15 mouse cellular contexts compared by ENCODE assay signal in the genomic region with DNA sequence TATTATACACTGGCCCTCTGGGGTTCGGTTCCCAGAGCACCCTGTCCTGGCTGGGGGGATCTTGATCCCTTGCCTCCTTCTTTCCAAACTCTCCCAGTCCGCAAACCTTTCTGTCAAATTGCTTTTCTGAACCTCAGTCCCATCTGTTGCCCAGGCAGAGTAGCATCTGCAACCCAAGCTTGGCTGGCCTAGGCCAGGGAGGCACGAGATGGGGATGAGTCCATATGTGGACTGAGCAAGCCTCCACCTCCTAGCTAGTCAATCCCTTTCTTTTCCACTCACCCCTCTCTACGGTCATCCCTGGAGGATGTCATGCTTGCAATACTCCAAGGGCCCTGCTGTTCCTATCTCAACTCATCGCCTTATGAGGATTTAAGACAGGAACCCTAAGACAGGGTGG. TPM values are rescaled to one million over a fixed set of nuclear protein-coding genes. Genes with fewer than 3 reads are reported as not detected.
A peak's percentile ranks its signal among the peaks of the same experiment; 100 is the strongest.
DNase-seq lines count a peak whose midpoint lies in the region; ATAC-seq and TF ChIP-seq lines count a peak whose summit lies in the region.
"Had no signal": no experiment of that assay in that cellular context is flagged by ENCODE, and none has a peak within 500 bp of the region (broad histone marks: within the 10 kb centered on the region; RNA-seq: fewer than 3 reads in every experiment).

No protein-coding gene starts in this region.

- peak overlapping the region; percentile 87 for H3K9ac ChIP-seq in lung, embryonic 16.5 days (ENCODE audit: low read length)
- peak overlapping the region; percentile 83 for H3K9ac ChIP-seq in intestine, postnatal 0 days (ENCODE audit: low read depth, low read length)
- no peak overlapping the region for H3K9ac ChIP-seq in stomach, embryonic 15.5 days
- H3K9ac ChIP-seq in midbrain, postnatal 0 days (replicated peaks; ENCODE audit: low read length, poor library complexity, severe bottlenecking), result no peak overlapping the region

- no peaks in the 10 kb centered on the region for H3K36me3 ChIP-seq in lung, embryonic 16.5 days (ENCODE audit: control insufficient read depth, insufficient read depth, low read length)
- no peaks in the 10 kb centered on the region for H3K36me3 ChIP-seq in intestine, postnatal 0 days (ENCODE audit: control insufficient read depth, insufficient read depth)
- H3K36me3 ChIP-seq in stomach, embryonic 15.5 days, result no peaks in the 10 kb centered on the region
- no peaks in the 10 kb centered on the region for H3K36me3 ChIP-seq in midbrain, postnatal 0 days (ENCODE audit: insufficient read depth, low read length)

- TF ChIP-seq CTCF in intestine, postnatal 0 days (IDR thresholded peaks at IDR 0.05; ENCODE audit: low read depth), result no peak
- TF ChIP-seq CTCF in layer of hippocampus, adult 2 months (conservative IDR thresholded peaks at IDR 0.05), result no peak
- no peak for TF ChIP-seq CTCF in midbrain, postnatal 0 days (IDR thresholded peaks at IDR 0.05)

- WGBS in lung, embryonic 16.5 days, result 84% methylated on average over 5 of the region's 5 CpGs
- WGBS in intestine, postnatal 0 days, result 78% methylated on average over 5 of the region's 5 CpGs
- WGBS in stomach, embryonic 15.5 days, result 80% methylated on average over 5 of the region's 5 CpGs
- WGBS in midbrain, postnatal 0 days, result 83% methylated on average over 5 of the region's 5 CpGs

- peak overlapping the region; percentile 80 for H3K4me2 ChIP-seq in lung, embryonic 16.5 days (ENCODE audit: low read depth, low read length)
- H3K4me2 ChIP-seq in intestine, postnatal 0 days (replicated peaks; ENCODE audit: low read depth), result peak overlapping the region; percentile 83
- H3K4me2 ChIP-seq in stomach, embryonic 15.5 days, result peak overlapping the region; percentile 85
- H3K4me2 ChIP-seq in midbrain, postnatal 0 days (ENCODE audit: low read depth, low read length, poor library complexity, severe bottlenecking), result no peak overlapping the region

- intact Hi-C loops in heart, postnatal 10 days (cut with DNase I), result loop anchor here (1.0 kb wide), 1 partner anchor 38 kb away; no protein-coding TSS in a partner anchor

- peak overlapping the region; percentile 78 for H3K4me3 ChIP-seq in lung, embryonic 16.5 days (ENCODE audit: low read length)
- peak overlapping the region; percentile 68 for H3K4me3 ChIP-seq in intestine, postnatal 0 days (ENCODE audit: low read depth, low read length)
- H3K4me3 ChIP-seq in stomach, embryonic 15.5 days (replicated peaks), result peak overlapping the region; percentile 70
- no peak overlapping the region for H3K4me3 ChIP-seq in layer of hippocampus, adult 2 months
- no peak overlapping the region for H3K4me3 ChIP-seq in midbrain, postnatal 0 days (ENCODE audit: low read depth, low read length)

- no peaks in the 10 kb centered on the region for H3K9me3 ChIP-seq in lung, embryonic 16.5 days (ENCODE audit: control insufficient read depth, low read length)
- no peaks in the 10 kb centered on the region for H3K9me3 ChIP-seq in intestine, postnatal 0 days (ENCODE audit: control insufficient read depth)
- H3K9me3 ChIP-seq in stomach, embryonic 15.5 days, result no peaks in the 10 kb centered on the region
- H3K9me3 ChIP-seq in midbrain, postnatal 0 days (ENCODE audit: low read length), result no peaks in the 10 kb centered on the region

- H3K27me3 ChIP-seq in lung, embryonic 16.5 days (ENCODE audit: control insufficient read depth, insufficient read depth, low read depth, low read length), result no peaks in the 10 kb centered on the region
- H3K27me3 ChIP-seq in intestine, postnatal 0 days (replicated peaks; ENCODE audit: control insufficient read depth, insufficient read depth, low read length), result no peaks in the 10 kb centered on the region
- H3K27me3 ChIP-seq in stomach, embryonic 15.5 days (replicated peaks), result no peaks in the 10 kb centered on the region
- H3K27me3 ChIP-seq in midbrain, postnatal 0 days (ENCODE audit: insufficient read depth, low read length), result peaks cover 8% of the 10 kb centered on the region; the same call in 1 of the 2 replicates

- H3K27ac ChIP-seq in lung, embryonic 16.5 days (ENCODE audit: low read length), result no peak overlapping the region
- no peak overlapping the region for H3K27ac ChIP-seq in intestine, postnatal 0 days (ENCODE audit: low read depth, low read length)
- H3K27ac ChIP-seq in stomach, embryonic 15.5 days, result no peak overlapping the region
- no peak overlapping the region for H3K27ac ChIP-seq in layer of hippocampus, adult 2 months
- H3K27ac ChIP-seq in midbrain, postnatal 0 days (ENCODE audit: low read depth, low read length), result no peak overlapping the region

- peak; percentile 91 for DNase-seq in heart, adult 11 months
- DNase-seq in heart, postnatal 10 days, result no peak
- no peak for DNase-seq in lung, postnatal 25 days (ENCODE audit: low spot score)
- no peak for DNase-seq in layer of hippocampus, adult 2 months (ENCODE audit: low spot score in 2 of 2)
- no peak for DNase-seq in midbrain, postnatal 0 days (ENCODE audit: low spot score)
- DNase-seq: cerebellum, adult 11 months; kidney, adult 9 months had no signal

- ATAC-seq in lung, embryonic 16.5 days (ENCODE audit: low read depth), result no peak
- no peak for ATAC-seq in intestine, postnatal 0 days
- no peak for ATAC-seq in stomach, embryonic 15.5 days (ENCODE audit: insufficient read depth, low FRiP score, low read depth)
- ATAC-seq in midbrain, postnatal 0 days (ENCODE audit: low FRiP score), result no peak

- peaks cover 31% of the 10 kb centered on the region for H3K4me1 ChIP-seq in lung, embryonic 16.5 days (replicated peaks; ENCODE audit: control insufficient read depth, insufficient read depth, low read length)
- peaks cover 5% of the 10 kb centered on the region; the same call in 1 of the 2 replicates for H3K4me1 ChIP-seq in intestine, postnatal 0 days (replicated peaks; ENCODE audit: control insufficient read depth, insufficient read depth, low read length)
- H3K4me1 ChIP-seq in stomach, embryonic 15.5 days, result peaks cover 43% of the 10 kb centered on the region
- H3K4me1 ChIP-seq in midbrain, postnatal 0 days (ENCODE audit: insufficient read depth, low read length), result peaks cover 4% of the 10 kb centered on the region; the same call in 1 of the 2 replicates

RNA-seq across cellular contexts. Expression of a gene that starts 1.6 kb away (rescaled TPM):
- 10 to 100 TPM; 53.3 to 78.7 TPM for total RNA-seq in heart, postnatal 10 days (2021)
- polyA plus RNA-seq in lung, embryonic 16.5 days (2015; fragmentation: Nextera tagmentation; extraction: Ambion mirVana), result 43.0 and 44.8 TPM in 2 replicates
- polyA plus RNA-seq in intestine, postnatal 0 days (2015; fragmentation: Nextera tagmentation; extraction: Ambion mirVana), result 124 and 128 TPM in 2 replicates
- 60.1 and 63.4 TPM in 2 replicates for polyA plus RNA-seq in stomach, embryonic 15.5 days (2015; fragmentation: Nextera tagmentation; extraction: Ambion mirVana)
- total RNA-seq in layer of hippocampus, adult 2 months (2021), result 1 to 10 TPM; 1.6 to 2.5 TPM
- total RNA-seq in midbrain, postnatal 0 days (2014; rRNA removed), result 6.4 and 8.4 TPM in 2 replicates
- polyA plus RNA-seq in midbrain, postnatal 0 days (2015; fragmentation: Nextera tagmentation; extraction: Ambion mirVana), result 5.0 and 6.3 TPM in 2 replicates

RNA-seq across cellular contexts. Expression of a gene that starts 16.2 kb away (rescaled TPM):
- total RNA-seq in heart, postnatal 10 days (2021), result under 1 TPM in 1 of 2 experiments, not detected in 1; 0.36 TPM
- not detected in 2 replicates for polyA plus RNA-seq in lung, embryonic 16.5 days (2015; fragmentation: Nextera tagmentation; extraction: Ambion mirVana)
- not detected in 2 replicates for polyA plus RNA-seq in intestine, postnatal 0 days (2015; fragmentation: Nextera tagmentation; extraction: Ambion mirVana)
- not detected in 2 replicates for polyA plus RNA-seq in stomach, embryonic 15.5 days (2015; fragmentation: Nextera tagmentation; extraction: Ambion mirVana)
- not detected for total RNA-seq in layer of hippocampus, adult 2 months (2021)
- not detected in 2 replicates for total RNA-seq in midbrain, postnatal 0 days (2014; rRNA removed)
- 0.25 TPM in 1 of 2 replicates, not detected in the other for polyA plus RNA-seq in midbrain, postnatal 0 days (2015; fragmentation: Nextera tagmentation; extraction: Ambion mirVana)
- total RNA-seq: gastrocnemius, adult 18-20 months had no signal
- polyA plus RNA-seq: C2C12; embryonic facial prominence, embryonic 11.5 days; limb, embryonic 11.5 days; thymus, postnatal 0 days had no signal

RNA-seq across cellular contexts. Expression of a gene that starts 22.8 kb away (rescaled TPM):
- 100 to 1,000 TPM; 325 to 346 TPM for total RNA-seq in heart, postnatal 10 days (2021)
- polyA plus RNA-seq in lung, embryonic 16.5 days (2015; fragmentation: Nextera tagmentation; extraction: Ambion mirVana), result 371 and 375 TPM in 2 replicates
- polyA plus RNA-seq in intestine, postnatal 0 days (2015; fragmentation: Nextera tagmentation; extraction: Ambion mirVana), result 54.4 and 65.2 TPM in 2 replicates
- polyA plus RNA-seq in stomach, embryonic 15.5 days (2015; fragmentation: Nextera tagmentation; extraction: Ambion mirVana), result 121 and 128 TPM in 2 replicates
- 10 to 100 TPM; 72.2 to 74.3 TPM for total RNA-seq in layer of hippocampus, adult 2 months (2021)
- 69.9 and 83.0 TPM in 2 replicates for total RNA-seq in midbrain, postnatal 0 days (2014; rRNA removed)
- polyA plus RNA-seq in midbrain, postnatal 0 days (2015; fragmentation: Nextera tagmentation; extraction: Ambion mirVana), result 63.2 and 70.9 TPM in 2 replicates

RNA-seq across cellular contexts. Expression of a gene that starts 25.6 kb away (rescaled TPM):
- 10 to 100 TPM; 13.8 to 16.8 TPM for total RNA-seq in heart, postnatal 10 days (2021)
- polyA plus RNA-seq in lung, embryonic 16.5 days (2015; fragmentation: Nextera tagmentation; extraction: Ambion mirVana), result 16.5 and 17.1 TPM in 2 replicates
- 6.8 and 6.9 TPM in 2 replicates for polyA plus RNA-seq in intestine, postnatal 0 days (2015; fragmentation: Nextera tagmentation; extraction: Ambion mirVana)
- 28.9 and 33.7 TPM in 2 replicates for polyA plus RNA-seq in stomach, embryonic 15.5 days (2015; fragmentation: Nextera tagmentation; extraction: Ambion mirVana)
- 10 to 100 TPM; 70.3 to 72.6 TPM for total RNA-seq in layer of hippocampus, adult 2 months (2021)
- total RNA-seq in midbrain, postnatal 0 days (2014; rRNA removed), result 237 and 261 TPM in 2 replicates
- polyA plus RNA-seq in midbrain, postnatal 0 days (2015; fragmentation: Nextera tagmentation; extraction: Ambion mirVana), result 155 and 162 TPM in 2 replicates

Comparison
In these comparisons a context has a peak if more than half of its experiments do, and no peak if none do; other contexts are left out.
1. H3K4me3 ChIP-seq: peak in lung, embryonic 16.5 days (single experiment), intestine, postnatal 0 days (single experiment) and stomach, embryonic 15.5 days (single experiment); none in layer of hippocampus, adult 2 months (single experiment) and midbrain, postnatal 0 days (single experiment).
2. H3K9ac ChIP-seq: peak in lung, embryonic 16.5 days (single experiment) and intestine, postnatal 0 days (single experiment); none in stomach, embryonic 15.5 days (single experiment) and midbrain, postnatal 0 days (single experiment).